Mouse (Mus musculus) cerebellum, adult 2 months (tissue): ENCODE measurements around the gene Tmprss4.

Experiments used
- CTCF ChIP-seq: fragments of 200-500 bp; IDR thresholded peaks from 2 replicates; pipeline ENCODE4 v1.5.1; 2011; ENCODE audit warnings: low read depth, mild to moderate bottlenecking, control low read depth, low read length, moderate library complexity, borderline replicate concordance; ENCODE audit not compliant: insufficient read depth
- POLR2A ChIP-seq: fragments of 200-500 bp; IDR thresholded peaks from 2 replicates; pipeline ENCODE4 v1.6.1; 2011; ENCODE audit warnings: low read length, control low read depth, borderline replicate concordance; ENCODE audit not compliant: insufficient read depth

DNA sequence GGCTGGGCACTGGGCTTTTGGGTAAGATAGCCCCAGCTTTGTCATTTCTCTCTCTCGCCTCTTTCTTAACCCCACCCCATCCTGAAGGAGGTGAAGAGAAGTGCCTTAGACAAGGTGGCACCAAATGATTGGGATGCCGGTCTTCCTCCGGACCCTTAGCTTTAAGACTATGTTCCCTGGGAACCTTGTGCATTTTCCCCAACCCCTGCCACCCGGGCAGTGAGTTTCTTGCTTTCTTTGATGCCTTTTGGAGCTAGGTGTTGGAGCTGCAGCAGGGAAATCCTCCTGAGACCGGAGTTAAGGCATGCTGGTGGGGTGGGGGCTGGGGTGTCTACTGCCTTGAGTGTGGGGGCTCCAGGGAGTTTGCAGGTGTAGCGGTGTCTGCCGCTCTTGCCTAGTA lies 64.8 kb downstream of the Tmprss4 start:
- no peak for TF ChIP-seq CTCF
- TF ChIP-seq POLR2A = no peak
